Mouse (Mus musculus) gastrocnemius, postnatal 4 days (tissue): ENCODE data around the gene Tmem183a. TPM values are rescaled to one million over a fixed set of nuclear protein-coding genes. Genes with fewer than 3 reads are reported as not detected.
A peak's percentile ranks its signal among the peaks of the same experiment; 100 is the strongest.

Source experiments
- DNase-seq, 2 experiments: peaks; one replicate each; pipeline ENCODE4 v3.0.0; 2021 to 2022; ENCODE audit warnings: low spot score in 2 of 2, mixed read lengths in 2 of 2
- long read RNA-seq, 2 experiments: library from polyadenylated mRNA; stranded (forward); transcript quantifications; one replicate each; pipeline ENCODE4 v2.0.0; 2021
- total RNA-seq, 2 experiments: library from RNA; stranded (reverse); gene quantifications; 2 replicates each; pipeline ENCODE4 v1.2.3; 2021

The Tmem183a gene
- 10 to 100 TPM; 26.9 to 35.5 TPM for total RNA-seq
- long read RNA-seq, experiment 1, transcript Tmem183a-203 (4 exons, 725 nt): minor isoform, 5 of 53 reads
- long read RNA-seq, experiment 1, transcript Tmem183a-201 (8 exons, 3,149 nt): major isoform, 19 of 53 reads
- long read RNA-seq, experiment 1, partial matches to known transcripts: 2 of 53 reads
- long read RNA-seq, experiment 1, other reads (novel, unspliced or antisense): 23 of 53 reads
- long read RNA-seq, experiment 2, transcript Tmem183a-201 (8 exons, 3,149 nt): major isoform, 22 of 60 reads
- long read RNA-seq, experiment 2, transcript Tmem183a-205 (9 exons, 1,689 nt): minor isoform, 8 of 60 reads
- long read RNA-seq, experiment 2, partial matches to known transcripts: 1 of 60 reads
- long read RNA-seq, experiment 2, other reads (novel, unspliced or antisense): 26 of 60 reads

DNA sequence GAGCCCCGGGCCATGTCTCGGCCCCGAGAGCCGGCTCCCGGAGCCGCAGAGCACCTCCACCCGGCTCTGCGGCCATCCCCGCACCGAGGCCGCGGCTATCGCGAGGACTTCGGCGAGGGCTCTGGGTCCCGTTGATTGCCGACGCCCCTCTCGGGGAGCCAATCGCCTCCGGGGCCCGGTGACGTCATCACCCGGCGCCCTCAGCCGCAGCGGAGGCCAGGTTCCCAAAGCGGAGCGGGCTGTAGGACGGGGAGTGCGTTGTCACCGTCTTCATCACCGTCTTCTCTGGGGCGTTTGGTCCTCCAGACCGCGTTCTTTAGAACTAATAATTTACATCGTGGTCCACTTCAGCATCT, at the start of gene Tmem183a:
Tmem183a (minus strand) TSS at position 123 of the 356 bp plus-strand sequence.
- DNase-seq: peak; percentile 97

DNA sequence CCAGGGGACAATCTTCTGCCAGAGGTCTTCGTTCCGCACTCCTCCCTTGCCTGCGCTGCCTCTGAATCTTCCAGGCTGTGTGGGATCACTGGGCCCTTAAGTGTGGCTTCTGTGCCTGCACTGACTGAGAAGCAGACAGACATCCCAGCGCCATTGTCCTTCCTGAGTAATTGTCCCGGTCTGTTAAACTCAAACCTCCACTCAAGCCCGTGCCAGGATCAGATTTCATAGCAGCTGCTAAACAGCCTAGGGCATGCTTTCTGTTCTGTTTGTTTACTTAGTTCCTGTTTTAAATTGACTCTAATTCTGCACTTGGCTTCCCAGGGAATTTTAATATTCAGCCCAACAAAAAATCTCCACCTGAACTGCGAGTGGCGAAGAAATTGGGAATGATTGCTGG, 46.3 kb upstream of the Tmem183a start:
- DNase-seq: no peak

DNA sequence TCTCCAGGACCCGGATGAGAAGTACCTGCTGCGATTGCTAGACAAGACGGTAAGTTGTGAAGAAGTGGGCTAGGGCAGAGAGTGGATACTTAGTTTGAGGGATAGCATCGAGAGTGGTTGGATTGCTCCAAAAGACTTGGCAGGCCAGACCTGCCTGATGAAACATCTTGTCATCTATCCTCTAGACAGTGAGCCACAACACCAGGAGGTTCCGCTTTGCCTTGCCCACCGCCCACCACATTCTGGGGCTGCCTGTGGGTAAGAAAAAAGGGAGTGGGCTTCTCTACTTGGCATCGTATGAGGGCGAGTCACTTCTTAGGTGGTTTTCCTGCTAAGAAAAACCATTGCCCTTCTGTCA, 44.6 kb upstream of the Tmem183a start:
- DNase-seq: no peak

DNA sequence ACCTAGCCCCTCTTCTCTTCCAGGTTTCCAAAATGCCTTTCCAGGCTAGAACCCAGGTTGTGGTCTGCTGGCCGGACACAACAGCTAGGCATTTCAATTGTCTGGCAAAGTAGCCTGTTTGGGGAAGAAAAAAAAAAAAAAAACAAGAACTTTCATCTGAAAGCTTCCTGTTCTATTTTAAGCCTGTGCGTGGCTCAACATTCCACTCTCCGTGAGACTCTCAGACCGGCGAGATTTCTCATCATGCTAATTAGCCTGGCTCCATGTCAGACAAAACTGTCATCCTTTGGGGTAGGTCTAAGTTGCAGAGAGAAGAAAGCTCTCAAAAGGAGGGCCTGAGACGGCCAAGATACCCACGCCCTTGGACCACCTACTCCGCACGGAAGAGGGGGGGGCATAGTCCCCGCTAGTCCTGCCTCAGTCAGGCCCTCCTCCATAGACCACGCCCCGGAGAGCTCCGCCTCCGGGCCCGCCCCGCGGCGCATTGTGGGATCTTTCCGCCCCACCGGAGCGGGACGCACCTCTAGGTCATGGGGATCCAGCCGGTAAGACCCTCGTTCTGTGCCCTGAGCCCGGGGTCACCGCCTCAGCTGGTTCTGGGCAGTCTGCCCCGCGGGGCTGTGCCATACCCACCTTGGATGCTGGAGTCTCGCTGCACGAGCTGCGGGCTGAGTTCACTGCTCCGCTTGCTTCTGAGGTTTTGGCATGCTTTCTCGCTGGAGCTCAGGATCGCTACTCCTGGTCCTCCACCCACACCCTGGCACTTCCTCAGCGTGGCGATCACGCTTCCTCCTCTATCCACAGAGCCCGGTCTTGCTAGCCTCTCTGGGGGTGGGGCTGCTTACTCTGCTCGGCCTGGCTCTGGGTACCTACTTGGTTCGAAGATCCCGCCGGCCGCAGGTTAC, 44.0 kb upstream of the Tmem183a start, which contains the start of gene Cyb5r1:
Cyb5r1 (plus strand) TSS at position 51 of the 905 bp plus-strand sequence.
- peak; percentile 57 to 75 for DNase-seq

DNA sequence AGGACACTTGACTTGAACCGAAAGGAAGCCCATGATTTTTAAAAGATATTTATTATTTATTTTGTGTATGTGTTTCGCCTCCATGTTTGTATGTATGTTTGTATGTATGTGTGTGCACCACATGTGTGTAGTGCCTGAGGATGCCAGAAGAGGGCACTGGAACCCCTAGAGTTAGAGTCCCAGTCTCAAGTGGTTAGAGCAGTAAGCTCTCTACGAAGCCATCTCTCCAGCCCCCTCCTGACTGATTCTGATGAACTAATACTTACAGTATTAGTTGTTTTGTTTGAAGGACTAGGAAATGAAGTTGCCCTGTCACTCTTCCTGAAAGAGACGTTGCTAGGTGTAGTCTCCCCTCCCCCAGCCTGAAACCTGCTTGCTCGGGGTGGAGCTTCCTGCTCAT, 38.0 kb upstream of the Tmem183a start:
- no peak for DNase-seq

DNA sequence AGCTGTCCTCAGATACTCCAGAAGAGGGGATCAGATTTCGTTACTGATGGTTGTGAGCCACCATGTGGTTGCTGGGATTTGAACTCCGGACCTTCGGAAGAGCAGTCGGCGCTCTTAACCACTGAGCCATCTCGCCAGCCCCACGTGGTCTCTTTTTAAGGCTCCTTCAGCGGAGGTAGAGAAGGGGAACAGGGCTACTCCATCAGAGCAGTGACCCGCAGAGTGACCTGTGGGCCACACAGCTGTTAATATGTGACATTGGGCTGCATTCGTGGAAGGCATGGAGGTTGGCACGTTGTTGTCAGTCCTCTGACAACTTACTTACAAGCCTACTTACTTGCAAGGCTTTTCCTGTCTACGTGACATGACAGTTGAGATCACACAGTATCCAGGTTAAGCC, 36.4 kb upstream of the Tmem183a start:
- DNase-seq: no peak

DNA sequence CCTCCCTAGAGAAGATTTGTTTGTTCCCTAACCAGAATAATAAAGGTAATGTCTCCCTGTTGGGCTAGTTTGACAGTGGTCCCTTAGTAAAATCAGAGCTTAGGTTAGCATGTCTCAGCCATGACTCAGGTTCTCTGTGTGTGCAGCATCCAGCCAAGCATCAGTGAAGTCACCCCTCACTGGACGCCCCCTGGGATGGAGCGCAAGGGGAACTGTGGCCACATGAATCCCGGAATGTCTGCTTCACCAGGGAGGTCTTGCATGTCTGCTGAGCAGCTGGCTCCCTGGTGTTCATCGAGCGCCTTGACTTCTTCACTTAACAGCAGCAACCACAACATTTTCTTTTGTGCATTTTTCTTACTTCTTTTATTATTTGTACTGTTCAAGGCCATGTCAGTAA, 32.0 kb upstream of the Tmem183a start:
- no peak for DNase-seq

DNA sequence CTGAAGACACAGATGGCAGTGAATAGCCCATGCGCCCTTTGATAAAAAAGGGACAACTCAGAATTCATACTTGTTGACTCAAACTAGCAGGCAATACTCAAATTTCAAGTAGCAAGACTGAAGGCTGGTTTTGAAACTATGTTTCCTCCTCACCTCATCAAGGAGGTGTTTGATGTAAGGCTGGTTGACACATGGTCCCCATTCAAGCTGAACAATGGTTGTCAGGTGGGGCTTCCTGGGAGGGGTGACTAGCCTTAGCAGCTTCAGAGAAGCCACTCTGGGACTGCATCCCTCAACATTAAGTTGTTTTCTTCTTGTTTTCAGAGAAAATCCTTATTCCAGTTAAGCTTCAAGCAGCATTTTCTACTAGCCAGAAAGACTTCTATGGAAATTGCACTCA, 23.9 kb upstream of the Tmem183a start, which contains the start of gene 4933406M09Rik:
4933406M09Rik (plus strand) TSS at position 275 of the 400 bp plus-strand sequence.
- DNase-seq: no peak

DNA sequence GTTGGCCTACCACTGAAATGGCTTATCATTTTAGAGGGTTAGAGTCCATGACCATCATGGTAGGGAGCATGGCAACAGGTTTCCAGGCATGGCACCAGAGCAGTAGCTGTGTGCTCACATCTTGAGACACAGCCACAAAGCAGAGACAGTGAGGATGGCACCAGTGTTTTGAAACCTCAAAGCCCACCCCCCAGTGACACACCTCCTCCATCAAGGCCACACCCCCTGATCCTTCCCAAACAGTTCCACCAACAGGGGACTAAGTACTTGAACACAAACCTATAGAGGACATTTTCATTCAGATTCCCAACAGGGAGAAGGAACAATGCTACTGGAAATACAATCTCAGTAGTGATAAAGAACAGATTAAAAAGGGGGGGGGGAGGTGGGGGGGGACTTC, 23.4 kb upstream of the Tmem183a start:
- no peak for DNase-seq

DNA sequence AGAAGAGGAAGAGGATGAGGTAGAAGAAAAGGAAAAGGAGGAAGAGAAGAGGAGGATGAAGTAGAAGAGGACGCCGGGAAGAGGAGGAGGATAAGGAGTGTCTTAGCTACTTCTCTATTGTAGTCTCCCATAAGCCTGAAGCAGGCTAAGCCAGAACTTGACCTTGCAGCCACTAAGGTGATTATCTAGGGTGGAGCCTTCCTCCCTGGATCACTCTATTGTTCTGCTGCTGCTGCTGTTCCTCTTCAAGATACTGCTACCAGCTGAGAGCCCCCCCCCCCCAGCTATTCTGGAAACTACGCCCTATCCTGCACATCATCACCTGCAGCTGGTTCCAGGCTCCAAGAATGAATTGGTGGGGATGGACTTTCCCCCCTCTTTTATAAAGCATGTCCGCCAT, 22.8 kb upstream of the Tmem183a start:
- no peak for DNase-seq

DNA sequence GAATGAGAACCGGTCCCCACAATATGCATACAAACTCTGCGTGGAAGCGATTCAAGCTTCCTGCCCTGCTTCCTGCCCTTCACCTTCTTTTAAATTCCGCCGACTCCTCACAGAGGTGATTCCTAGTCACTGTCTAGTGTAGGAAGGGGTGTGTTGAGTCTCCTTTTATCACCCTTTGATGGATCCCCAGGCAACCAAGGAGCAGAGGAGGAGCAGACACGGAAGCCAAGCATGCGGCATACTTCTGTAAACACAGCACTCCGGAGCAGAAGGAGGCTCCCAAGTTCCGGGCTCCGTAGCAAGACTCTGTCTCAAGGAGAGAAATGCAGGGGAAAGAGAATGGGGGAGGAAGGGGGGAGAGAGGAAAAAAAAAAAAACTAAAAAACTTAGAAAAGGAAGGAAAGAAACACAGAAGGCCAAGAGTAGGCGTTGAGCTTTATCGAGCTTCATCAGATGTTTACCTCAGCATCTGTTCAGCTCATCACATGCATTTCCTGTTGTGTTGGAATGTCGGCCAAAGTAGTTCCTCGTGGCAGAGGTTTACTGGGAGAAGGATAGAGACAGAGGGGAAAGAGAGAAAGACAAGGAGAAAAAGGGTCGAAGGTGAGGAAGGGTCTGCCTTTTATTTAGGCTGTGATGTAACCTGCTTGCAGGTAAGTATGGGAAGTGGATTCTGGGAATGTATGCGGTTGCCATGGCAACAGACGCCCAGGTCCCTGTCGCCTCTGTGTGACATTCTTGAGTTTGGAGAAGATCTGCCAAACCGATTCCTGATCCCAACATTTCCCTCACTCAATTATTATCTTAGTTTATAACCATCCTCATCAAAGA, 20.2 kb upstream of the Tmem183a start:
- no peak for DNase-seq

DNA sequence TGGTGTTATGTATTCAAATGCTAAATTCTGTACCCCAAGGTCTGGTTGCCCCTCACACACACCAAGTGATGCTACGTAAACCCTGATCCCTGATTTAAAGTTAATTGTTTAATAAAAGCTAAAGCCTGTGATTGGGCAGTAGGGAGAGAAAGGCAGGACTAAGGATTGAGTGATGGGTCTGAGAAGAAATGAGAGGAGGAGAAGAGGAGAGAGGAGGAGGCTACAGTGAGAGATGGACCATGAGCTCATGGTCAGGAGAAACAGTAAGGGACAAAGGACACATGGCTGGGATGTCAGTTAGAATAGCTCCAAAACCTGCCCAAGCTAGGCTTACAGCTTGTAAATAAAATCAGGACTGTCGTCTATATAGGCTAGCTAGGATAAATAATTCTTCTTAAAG, 19.3 kb upstream of the Tmem183a start:
- no peak for DNase-seq

DNA sequence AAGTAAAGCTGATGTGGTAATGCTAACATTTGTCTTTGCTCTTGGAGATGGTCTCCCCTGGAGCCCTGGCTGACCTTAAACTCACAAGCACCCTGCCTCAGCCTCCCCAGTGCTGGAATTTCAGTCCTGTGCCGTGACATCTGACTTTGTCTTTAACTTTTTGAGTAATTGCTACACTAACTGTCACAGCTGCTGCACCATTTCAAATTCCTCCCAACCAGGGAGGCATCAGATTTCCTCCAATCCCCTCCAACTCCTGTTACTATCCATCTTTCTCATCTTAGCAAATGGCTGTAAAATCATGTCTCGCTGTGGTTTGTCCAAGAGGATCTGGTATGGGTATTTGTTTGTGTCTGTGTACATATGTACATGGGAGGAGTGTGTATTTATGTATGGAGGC, 12.3 kb upstream of the Tmem183a start:
- no peak for DNase-seq

DNA sequence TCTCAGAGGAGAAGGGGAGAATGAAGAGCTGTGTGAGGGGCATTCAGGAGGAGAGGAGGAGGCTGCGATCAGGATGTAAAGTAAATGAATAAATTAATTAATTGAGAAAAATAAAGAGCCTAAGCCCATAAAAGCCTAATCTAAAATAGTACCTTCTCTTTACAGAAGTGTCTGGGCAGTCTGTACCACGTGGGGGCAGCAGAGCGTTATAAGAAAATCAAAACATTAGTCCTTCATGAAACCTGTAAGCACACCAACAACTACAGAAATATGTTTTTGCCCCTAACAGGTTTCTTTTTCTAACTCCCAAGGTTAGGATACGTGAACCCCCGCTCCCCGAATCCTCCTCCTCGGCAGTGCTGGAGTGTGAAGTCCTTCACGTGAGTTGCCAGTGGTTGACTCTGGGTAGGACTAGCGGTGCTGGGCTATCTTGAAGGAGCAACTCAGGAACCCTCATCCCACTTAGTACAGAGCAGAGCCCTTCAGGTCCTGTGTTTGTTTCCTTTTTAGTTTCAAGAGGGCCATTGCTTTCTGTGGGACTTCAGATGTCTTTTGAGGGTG, 7.1 kb upstream of the Tmem183a start:
- DNase-seq: peak; percentile 34 to 62

DNA sequence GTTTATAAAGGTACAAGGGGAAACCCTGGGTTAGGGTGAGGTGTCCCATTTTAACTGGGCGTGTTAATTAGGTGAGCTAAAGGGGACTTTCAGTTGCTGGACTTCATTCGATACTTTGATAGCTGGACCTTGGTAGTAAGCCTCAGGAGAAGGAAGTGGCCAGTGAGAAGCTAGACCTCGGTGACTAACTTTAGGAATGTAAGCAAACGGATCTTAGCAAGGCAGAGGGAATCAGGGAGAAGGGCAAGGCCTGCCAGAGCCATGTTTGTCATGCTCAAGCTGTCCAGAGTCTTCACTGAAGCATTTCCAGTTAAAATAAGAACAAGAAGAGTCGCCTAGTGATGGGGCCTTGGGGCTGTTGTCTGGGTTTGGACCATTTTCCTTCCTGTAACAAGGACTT, 3.7 kb upstream of the Tmem183a start:
- no peak for DNase-seq

DNA sequence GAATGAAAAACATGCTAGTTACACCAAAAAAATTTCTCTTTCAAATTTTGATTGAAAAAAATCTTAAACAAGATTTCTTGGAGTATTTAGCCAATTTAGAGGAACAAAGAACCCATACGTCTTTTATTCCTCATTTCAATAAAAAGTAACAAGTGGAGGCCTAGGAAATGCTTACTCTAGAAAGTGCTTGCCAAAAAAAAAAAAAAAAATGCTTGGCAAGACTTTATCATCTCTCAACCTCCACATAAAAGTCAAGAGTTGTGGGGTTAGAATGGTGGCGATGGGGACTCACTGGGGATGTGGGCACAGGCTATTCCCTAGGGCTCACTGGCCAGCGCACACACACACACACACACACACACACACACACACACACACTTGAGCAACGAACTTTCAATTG, 1.4 kb upstream of the Tmem183a start:
- DNase-seq: no peak

DNA sequence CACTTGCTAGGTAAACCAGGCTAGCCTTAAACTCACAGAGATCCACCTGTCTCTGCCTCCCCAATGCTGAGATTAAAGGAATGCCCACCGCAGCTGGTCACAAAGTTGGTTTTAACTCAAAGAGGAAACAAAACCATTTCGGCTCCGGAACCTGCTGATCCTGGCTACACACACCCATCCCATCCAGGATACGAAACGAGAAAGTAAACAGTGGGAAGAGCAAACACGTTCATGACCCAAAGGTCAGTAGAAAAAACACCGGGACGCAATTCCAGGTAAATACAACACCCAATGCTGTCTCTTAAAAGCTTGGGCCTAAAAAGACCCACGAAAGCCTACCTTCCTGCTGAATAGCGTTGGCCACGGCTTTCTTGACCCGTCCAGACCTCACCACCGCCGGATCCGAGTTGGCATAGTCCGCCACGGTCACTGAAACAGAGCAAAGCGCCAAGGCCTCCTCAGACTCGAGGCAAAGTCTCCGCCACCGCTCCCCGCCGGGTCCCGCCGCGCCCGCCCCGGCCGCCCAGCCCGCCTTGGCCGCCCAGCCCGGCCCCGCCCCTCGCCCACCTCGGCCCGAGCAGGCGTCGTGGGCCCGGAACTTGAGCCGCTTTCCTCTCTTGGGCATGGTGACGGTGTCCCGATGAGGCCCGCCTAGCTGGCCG, 453 bp downstream of the Tmem183a start:
- DNase-seq: no peak

DNA sequence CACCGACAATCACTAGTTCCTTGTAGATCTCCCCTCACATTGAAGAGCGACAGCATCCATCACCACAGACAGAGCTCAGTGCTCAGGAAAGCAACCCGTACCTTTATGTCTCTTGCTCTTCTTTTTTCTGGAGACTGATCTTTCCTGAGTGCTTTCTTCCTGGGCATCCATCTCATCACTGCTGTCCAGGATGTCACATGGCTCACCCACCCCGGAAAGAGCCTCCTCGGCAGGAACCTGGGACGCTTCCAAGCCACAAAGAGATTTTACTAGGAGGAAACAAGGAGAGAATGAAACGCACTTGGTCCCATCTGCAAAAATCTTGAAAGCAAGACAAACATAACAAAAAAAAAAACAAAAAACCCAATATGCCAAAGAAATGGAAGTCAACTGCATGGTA, 1.1 kb downstream of the Tmem183a start:
- DNase-seq: no peak

DNA sequence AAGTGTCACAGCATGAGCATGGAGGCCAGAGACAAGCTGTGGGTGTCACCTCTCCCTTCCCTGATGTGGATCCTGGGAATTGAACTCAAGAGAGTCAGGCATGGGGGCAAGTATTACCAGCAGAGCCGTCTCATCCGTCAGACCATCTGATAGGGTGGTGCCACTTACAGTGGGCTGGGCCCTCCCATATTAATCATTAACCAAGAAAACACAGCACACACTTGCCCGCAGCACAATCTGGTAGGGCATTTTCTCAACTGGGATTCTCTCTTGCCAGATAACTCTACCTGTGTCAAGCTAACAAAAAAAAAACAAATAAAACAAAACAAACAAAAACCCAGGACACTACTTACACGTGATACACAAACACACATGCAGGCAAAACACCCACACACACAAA, 4.3 kb downstream of the Tmem183a start:
- DNase-seq: no peak

DNA sequence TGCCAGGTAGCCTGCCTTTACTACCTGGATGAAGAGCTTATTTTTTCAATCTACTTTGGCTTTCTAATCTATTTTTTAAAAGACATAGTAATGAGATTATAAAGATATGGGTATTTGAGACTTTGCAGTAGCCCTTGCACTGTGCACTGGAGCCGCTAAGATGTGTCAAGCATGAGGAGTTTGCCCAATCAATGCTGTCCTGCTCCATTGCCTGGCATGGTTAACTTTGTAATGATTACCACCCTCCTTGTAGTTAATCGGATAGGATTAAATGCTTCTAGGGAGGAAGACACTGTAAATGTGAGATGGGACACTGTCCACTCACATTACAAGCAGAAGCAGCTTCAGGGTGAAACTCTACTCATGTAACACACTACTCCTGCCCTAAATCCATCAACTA, 8.5 kb downstream of the Tmem183a start:
- DNase-seq: no peak

DNA sequence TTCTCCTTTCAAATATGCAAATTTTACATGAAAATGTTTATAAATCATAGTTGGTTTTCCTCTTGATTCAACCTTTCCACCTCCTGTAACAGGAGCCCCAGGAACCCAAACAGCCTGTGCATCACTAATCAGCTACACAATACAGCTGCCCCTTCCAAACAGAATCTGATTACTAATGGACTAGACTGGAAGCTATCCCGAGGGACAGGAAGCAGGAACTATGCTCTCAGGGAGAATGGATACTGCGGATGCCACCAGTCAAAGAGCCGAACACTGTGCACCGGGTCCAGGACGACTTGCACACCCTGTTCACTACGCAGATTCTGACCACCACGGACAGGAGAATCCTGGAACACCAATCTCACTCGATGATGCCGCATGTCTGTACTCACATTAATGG, 14.0 kb downstream of the Tmem183a start:
- no peak for DNase-seq
